Mouse (Mus musculus): ENCODE results near the gene Ptges3l. TPM values are rescaled to one million over a fixed set of nuclear protein-coding genes. Genes with fewer than 3 reads are reported as not detected.
"Not testable (repeated sequence)": the region's sequence is repeated elsewhere in the genome, so short reads cannot be mapped to it uniquely, and the experiment has no call there.

Gene Ptges3l
- 57.6 and 95.1 TPM in 2 replicates for polyA plus RNA-seq (2016; fragmentation: Nextera tagmentation; extraction: Ambion mirVana)

- H3K9me3 ChIP-seq = no peaks in the 10 kb centered on the region
- peaks cover 23% of the 10 kb centered on the region for H3K4me1 ChIP-seq
- peak within 1 kb of the TSS; percentile 93 for H3K27ac ChIP-seq
- under 1% methylated on average over 81 of the region's 81 CpGs for WGBS
- DNase-seq (ENCODE audit: low spot score) = peak; percentile 98
- H3K4me3 ChIP-seq = peak within 1 kb of the TSS; percentile 96
- no peaks in the 10 kb centered on the region for H3K27me3 ChIP-seq (ENCODE audit: insufficient read depth, poor library complexity, severe bottlenecking)
- peaks cover 31% of the 10 kb centered on the region for H3K36me3 ChIP-seq
These were observed at the start of gene Ptges3l, which contains the start of gene Rundc1 for GRCm38 (mm10) chr11:101424925-101425813. Gene Ptges3l (minus strand): TSS chr11:101425333. Gene Rundc1 (plus strand): TSS chr11:101425085.

- Histone ChIP-seq H3K9me3 (no peaks in the 10 kb centered on the region), H3K27ac (no peak overlapping the region), H3K36me3 (peaks cover 8% of the 10 kb centered on the region), H3K27me3 (ENCODE audit: insufficient read depth, poor library complexity, severe bottlenecking) (0 out of 2 replicates have a peak, but pooled peaks cover 4% of the 10 kb centered on the region), H3K4me1 (peaks cover 51% of the 10 kb centered on the region), H3K4me3 (no peak overlapping the region)
- 64% methylated on average over 5 of the region's 5 CpGs for WGBS
- no peak for DNase-seq (ENCODE audit: low spot score)
These were observed 49.2 kb upstream of the Ptges3l start for GRCm38 (mm10) chr11:101474298-101474697.

- not testable (repeated sequence) for H3K27ac ChIP-seq; H3K4me3 ChIP-seq; H3K27me3 ChIP-seq (ENCODE audit: insufficient read depth, poor library complexity, severe bottlenecking); DNase-seq (ENCODE audit: low spot score); H3K9me3 ChIP-seq; H3K36me3 ChIP-seq
- peaks cover 50% of the 10 kb centered on the region for H3K4me1 ChIP-seq
- 68% methylated on average over 1 of the region's 1 CpGs for WGBS
These were observed 48.6 kb upstream of the Ptges3l start for GRCm38 (mm10) chr11:101473686-101474085.

- Histone ChIP-seq H3K9me3 (no peaks in the 10 kb centered on the region), H3K4me1 (peaks cover 55% of the 10 kb centered on the region), H3K27me3 (ENCODE audit: insufficient read depth, poor library complexity, severe bottlenecking) (0 out of 2 replicates have a peak, but pooled peaks cover 4% of the 10 kb centered on the region), H3K36me3 (peaks cover 8% of the 10 kb centered on the region), H3K4me3 (no peak overlapping the region), H3K27ac (no peak overlapping the region)
- 37% methylated on average over 7 of the region's 7 CpGs for WGBS
- no peak for DNase-seq (ENCODE audit: low spot score)
These were observed 47.2 kb upstream of the Ptges3l start for GRCm38 (mm10) chr11:101472336-101472735.

- Histone ChIP-seq H3K4me3 (no peak overlapping the region), H3K27ac (no peak overlapping the region), H3K9me3 (no peaks in the 10 kb centered on the region), H3K27me3 (ENCODE audit: insufficient read depth, poor library complexity, severe bottlenecking) (0 out of 2 replicates have a peak, but pooled peaks cover 4% of the 10 kb centered on the region), H3K4me1 (peaks cover 54% of the 10 kb centered on the region), H3K36me3 (peaks cover 8% of the 10 kb centered on the region)
- no peak for DNase-seq (ENCODE audit: low spot score)
- 47% methylated on average over 3 of the region's 3 CpGs for WGBS
These were observed 46.8 kb upstream of the Ptges3l start for GRCm38 (mm10) chr11:101471926-101472325.

GRCm38 (mm10) chr11:101470206-101470605, 45.1 kb upstream of the Ptges3l start:
- WGBS = 24% methylated on average over 7 of the region's 7 CpGs
- Histone ChIP-seq H3K9me3 (no peaks in the 10 kb centered on the region), H3K36me3 (peaks cover 8% of the 10 kb centered on the region), H3K27me3 (ENCODE audit: insufficient read depth, poor library complexity, severe bottlenecking) (0 out of 2 replicates have a peak, but pooled peaks cover 4% of the 10 kb centered on the region), H3K4me3 (peak overlapping the region; percentile 22; the same call in 1 of the 2 replicates), H3K4me1 (peaks cover 62% of the 10 kb centered on the region), H3K27ac (peak overlapping the region; percentile 36; the same call in 1 of the 2 replicates)
- no peak for DNase-seq (ENCODE audit: low spot score)

GRCm38 (mm10) chr11:101469155-101469554, 44.0 kb upstream of the Ptges3l start:
- H3K27ac ChIP-seq = peak overlapping the region; percentile 95; the same call in 1 of the 2 replicates
- DNase-seq (ENCODE audit: low spot score) = no peak
- peaks cover 73% of the 10 kb centered on the region for H3K4me1 ChIP-seq
- H3K9me3 ChIP-seq = no peaks in the 10 kb centered on the region
- H3K36me3 ChIP-seq = peaks cover 8% of the 10 kb centered on the region
- WGBS = 59% methylated on average over 4 of the region's 4 CpGs
- 0 out of 2 replicates have a peak, but pooled peaks cover 4% of the 10 kb centered on the region for H3K27me3 ChIP-seq (ENCODE audit: insufficient read depth, poor library complexity, severe bottlenecking)
- peak overlapping the region; percentile 95 for H3K4me3 ChIP-seq

- peak overlapping the region; percentile 95 for H3K4me3 ChIP-seq
- WGBS = 5% methylated on average over 13 of the region's 13 CpGs
- no peak for DNase-seq (ENCODE audit: low spot score)
- peaks cover 77% of the 10 kb centered on the region for H3K4me1 ChIP-seq
- peak overlapping the region; percentile 95 for H3K27ac ChIP-seq
- peaks cover 8% of the 10 kb centered on the region for H3K36me3 ChIP-seq
- H3K27me3 ChIP-seq (ENCODE audit: insufficient read depth, poor library complexity, severe bottlenecking) = 0 out of 2 replicates have a peak, but pooled peaks cover 4% of the 10 kb centered on the region
- H3K9me3 ChIP-seq = no peaks in the 10 kb centered on the region
These were observed 43.6 kb upstream of the Ptges3l start for GRCm38 (mm10) chr11:101468731-101469130.

- Histone ChIP-seq H3K9me3 (no peaks in the 10 kb centered on the region), H3K4me3 (peak overlapping the region; percentile 95), H3K27ac (peak overlapping the region; percentile 95), H3K36me3 (peaks cover 8% of the 10 kb centered on the region), H3K27me3 (ENCODE audit: insufficient read depth, poor library complexity, severe bottlenecking) (0 out of 2 replicates have a peak, but pooled peaks cover 4% of the 10 kb centered on the region), H3K4me1 (peaks cover 81% of the 10 kb centered on the region)
- DNase-seq (ENCODE audit: low spot score) = no peak
- WGBS = under 1% methylated on average over 30 of the region's 31 CpGs
These were observed 43.1 kb upstream of the Ptges3l start for GRCm38 (mm10) chr11:101468263-101468688.

GRCm38 (mm10) chr11:101467477-101468262, 42.5 kb upstream of the Ptges3l start:
- DNase-seq (ENCODE audit: low spot score) = peak; percentile 87
- Histone ChIP-seq H3K4me1 (peaks cover 83% of the 10 kb centered on the region), H3K27me3 (ENCODE audit: insufficient read depth, poor library complexity, severe bottlenecking) (0 out of 2 replicates have a peak, but pooled peaks cover 4% of the 10 kb centered on the region), H3K27ac (peak overlapping the region; percentile 95), H3K4me3 (peak overlapping the region; percentile 95), H3K36me3 (peaks cover 8% of the 10 kb centered on the region), H3K9me3 (no peaks in the 10 kb centered on the region)
- WGBS = under 1% methylated on average over 54 of the region's 54 CpGs

GRCm38 (mm10) chr11:101466552-101466950, 41.4 kb upstream of the Ptges3l start:
- H3K9me3 ChIP-seq; H3K27ac ChIP-seq; H3K27me3 ChIP-seq (ENCODE audit: insufficient read depth, poor library complexity, severe bottlenecking); DNase-seq (ENCODE audit: low spot score): not testable (repeated sequence)
- WGBS = 58% methylated on average over 5 of the region's 5 CpGs
- peaks cover 18% of the 10 kb centered on the region for H3K36me3 ChIP-seq
- peaks cover 80% of the 10 kb centered on the region for H3K4me1 ChIP-seq
- H3K4me3 ChIP-seq = peak overlapping the region; percentile 95

- Histone ChIP-seq H3K27ac (peak within 1 kb of the TSS; percentile 91), H3K4me3 (peak within 1 kb of the TSS; percentile 95), H3K9me3 (no peaks in the 10 kb centered on the region), H3K36me3 (peaks cover 19% of the 10 kb centered on the region), H3K27me3 (ENCODE audit: insufficient read depth, poor library complexity, severe bottlenecking) (0 out of 2 replicates have a peak, but pooled peaks cover 4% of the 10 kb centered on the region), H3K4me1 (peaks cover 74% of the 10 kb centered on the region)
- WGBS = 1% methylated on average over 60 of the region's 60 CpGs
- peak; percentile 92 for DNase-seq (ENCODE audit: low spot score)
These were observed 40.9 kb upstream of the Ptges3l start, which contains the start of gene Vat1 for GRCm38 (mm10) chr11:101465869-101466551. Gene Vat1 (minus strand): TSS chr11:101466230.

All from heart, embryonic 10.5 days (tissue).